Mouse (Mus musculus): Measurements from ENCODE around the gene Padi2.

Gene Padi2

DNA sequence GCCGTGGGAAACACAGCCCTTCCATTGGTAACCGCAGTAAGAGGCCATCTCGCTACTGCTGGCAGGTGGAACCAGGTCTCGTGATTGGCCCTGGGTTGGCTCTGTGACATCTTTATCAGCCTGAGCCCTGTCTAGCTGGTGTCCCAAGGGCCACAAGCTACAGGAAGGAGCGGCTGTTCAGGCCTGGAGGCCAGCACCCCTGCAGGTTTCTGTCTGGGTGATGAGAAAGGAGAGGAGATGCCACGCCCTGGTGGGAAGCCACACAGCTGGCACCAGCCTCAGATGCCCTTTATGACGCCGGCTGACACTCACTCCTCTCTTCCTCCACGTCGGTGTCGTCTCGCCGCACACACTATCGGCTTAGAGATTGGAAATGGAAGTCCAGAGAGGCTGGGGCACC is 83.3 kb downstream of the Padi2 start:
- DNase-seq, result no peak

DNA sequence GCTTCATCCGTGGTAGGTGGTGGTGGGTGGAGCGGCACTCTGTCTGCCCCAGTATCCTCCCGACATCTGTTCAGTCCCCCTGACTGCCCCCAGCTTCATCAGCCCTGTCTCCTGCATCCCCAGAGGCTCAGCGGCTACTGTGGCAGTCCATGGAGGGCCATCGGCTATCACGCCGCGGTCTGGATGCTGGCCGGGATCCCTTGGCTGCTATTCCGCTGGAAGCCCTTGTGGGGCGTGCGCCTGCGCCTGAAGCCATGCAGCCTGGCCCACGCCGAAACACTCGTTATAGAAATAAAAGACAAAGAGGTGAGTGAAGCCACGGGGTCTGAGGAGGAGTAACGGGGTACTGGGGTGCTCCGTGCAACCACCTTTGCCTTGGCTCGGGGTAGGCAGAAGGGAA is 86.1 kb downstream of the Padi2 start:
- DNase-seq, result no peak

DNA sequence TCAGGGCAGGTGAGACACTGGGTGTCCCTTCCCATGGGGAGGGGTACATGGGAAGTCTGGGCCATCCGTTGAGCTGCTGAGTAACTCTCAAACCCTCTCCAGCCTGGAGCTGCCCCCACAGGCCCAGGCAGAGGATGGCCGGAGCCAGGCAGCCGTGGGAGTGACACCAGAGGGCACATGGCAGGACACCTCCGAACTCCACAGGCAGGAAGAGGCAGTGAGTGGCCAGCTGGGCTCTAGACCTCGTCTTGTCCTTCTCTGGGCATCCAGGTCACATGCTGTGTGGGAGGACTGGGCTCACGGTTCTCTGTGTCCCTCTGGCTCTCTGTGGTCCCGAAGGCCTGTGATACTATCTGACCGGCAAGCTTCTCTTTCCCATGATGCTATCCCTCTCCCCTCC is 87.7 kb downstream of the Padi2 start:
- DNase-seq, result no peak

DNA sequence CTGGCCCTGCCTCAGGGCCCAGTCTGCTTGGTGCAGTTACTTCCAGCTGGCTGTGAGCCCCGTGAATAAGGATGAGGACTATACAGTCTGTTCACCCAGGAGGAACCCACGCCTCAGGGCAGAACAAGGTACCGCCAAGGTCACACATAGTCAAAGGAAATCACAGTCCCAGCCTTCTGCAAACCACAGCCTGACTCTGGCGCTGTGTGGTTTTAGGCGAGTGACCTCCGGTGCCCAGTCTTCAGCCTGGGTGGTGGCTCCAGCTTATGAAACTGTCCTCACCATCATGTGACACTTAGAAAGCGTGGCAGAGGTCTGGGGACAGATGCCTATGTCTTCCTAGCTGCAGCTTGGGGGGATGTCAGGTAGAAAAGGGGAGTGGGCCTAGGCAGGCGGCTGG is 89.7 kb downstream of the Padi2 start:
- no peak for DNase-seq

DNA sequence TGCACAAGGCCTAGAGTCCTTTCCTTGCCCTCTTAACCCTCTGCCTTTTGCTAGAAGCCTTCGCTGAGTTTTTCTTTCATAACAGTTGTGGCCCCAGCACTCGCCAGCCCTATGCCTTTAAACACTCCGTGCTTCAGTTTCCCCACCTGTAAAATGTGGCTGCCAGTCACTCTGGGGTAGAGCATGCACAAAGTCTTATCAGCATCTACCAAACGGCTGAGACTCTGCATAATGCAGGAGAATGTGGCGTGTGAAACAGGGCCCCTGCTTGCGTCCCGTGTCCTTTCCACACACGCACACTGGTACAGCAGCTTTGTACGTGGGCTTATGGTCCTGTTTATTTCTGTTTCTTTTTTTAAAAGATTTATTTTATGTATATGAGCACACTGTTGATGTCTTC is 90.7 kb downstream of the Padi2 start:
- no peak for DNase-seq

All from lung, postnatal 4 days (tissue).